Mouse (Mus musculus) megakaryocyte, embryonic 14.5 days (primary cell): ENCODE measurements around the gene Col15a1.

Experiments
- FLI1 ChIP-seq: IDR thresholded peaks from 2 replicates; pipeline ENCODE4 v1.6.1; 2012; ENCODE audit warnings: low read length, inconsistent platforms, mixed read lengths
- GATA1 ChIP-seq: IDR thresholded peaks from 3 replicates; pipeline ENCODE4 v1.6.1; 2012; ENCODE audit warnings: mixed read lengths, low read length, inconsistent platforms, borderline replicate concordance

DNA sequence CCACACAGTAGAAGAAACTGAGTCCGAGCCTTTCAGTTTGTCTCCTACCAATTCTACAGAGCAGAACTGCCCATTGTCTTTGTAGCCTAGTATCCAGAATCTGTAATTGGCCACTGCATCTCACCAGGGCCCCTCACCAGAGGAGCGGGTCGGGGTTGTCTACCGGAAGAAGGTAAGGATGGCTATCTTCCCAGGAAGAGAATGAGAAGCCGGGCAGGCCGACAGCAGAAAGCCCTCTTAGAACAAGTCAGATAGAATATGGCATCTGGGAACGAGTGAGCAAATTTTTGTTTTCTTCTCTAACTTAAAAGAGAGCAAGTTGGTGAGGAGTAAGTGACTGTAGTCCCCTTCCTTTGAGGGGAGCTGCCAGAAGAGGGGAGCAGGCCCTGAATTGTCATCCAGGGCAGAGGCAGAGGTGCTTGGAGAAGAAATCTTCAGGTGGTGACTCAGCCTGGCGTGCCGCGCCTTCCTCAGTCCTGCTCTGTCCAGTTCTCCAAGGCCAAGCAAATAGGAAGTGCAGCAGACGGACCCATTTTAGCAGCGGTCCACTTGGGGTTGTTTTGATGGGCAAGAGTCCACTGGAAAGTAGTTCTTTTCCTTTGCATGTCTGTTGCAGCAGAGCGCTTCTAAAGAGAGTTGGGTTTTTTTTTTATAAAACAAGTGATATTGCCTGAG, 122.6 kb downstream of the Col15a1 start:
- TF ChIP-seq GATA1, result no peak
- TF ChIP-seq FLI1, result no peak
